Mouse (Mus musculus) thymus, adult 2 months (tissue): Measurements from ENCODE around the gene Ldlrad3. TPM values are rescaled to one million over a fixed set of nuclear protein-coding genes. Genes with fewer than 3 reads are reported as not detected.

ENCODE experiments used
- DNase-seq: peaks from one replicate; pipeline ENCODE4 v3.0.0; 2021
- H3K27ac ChIP-seq: fragments of 200-500 bp; 2 replicates; pipeline ENCODE4 v1.5.1; 2012; ENCODE audit warnings: low read length, control low read depth; ENCODE audit not compliant: control insufficient read depth, insufficient read depth
- H3K27me3 ChIP-seq: fragments of 200-500 bp; 2 replicates; pipeline ENCODE4 v1.6.1; 2012; ENCODE audit warnings: mild to moderate bottlenecking, low read length, moderate library complexity, mixed read lengths; ENCODE audit not compliant: control insufficient read depth, insufficient read depth
- H3K36me3 ChIP-seq: fragments of 200-500 bp; 2 replicates; pipeline ENCODE4 v1.6.1; 2012; ENCODE audit warnings: mild to moderate bottlenecking, low read length, moderate library complexity; ENCODE audit not compliant: control insufficient read depth, insufficient read depth
- H3K4me1 ChIP-seq: fragments of 200-500 bp; replicated peaks from 2 replicates; pipeline ENCODE4 v1.6.1; 2012; ENCODE audit warnings: low read length; ENCODE audit not compliant: control insufficient read depth, insufficient read depth
- H3K4me3 ChIP-seq: fragments of 200-500 bp; 2 replicates; pipeline ENCODE4 v1.5.1; 2012; ENCODE audit warnings: mild to moderate bottlenecking, low read length, control low read depth, moderate library complexity; ENCODE audit not compliant: control insufficient read depth, insufficient read depth
- CTCF ChIP-seq: fragments of 200-500 bp; IDR thresholded peaks from 2 replicates; pipeline ENCODE4 v1.5.1; 2012; ENCODE audit warnings: mild to moderate bottlenecking, control low read depth, low read length, moderate library complexity, borderline replicate concordance; ENCODE audit not compliant: control insufficient read depth, poor library complexity, insufficient read depth; ENCODE audit errors: extremely low read depth
- POLR2A ChIP-seq: fragments of 200-500 bp; IDR thresholded peaks from 2 replicates; pipeline ENCODE4 v1.6.1; 2012; ENCODE audit warnings: mild to moderate bottlenecking, low read length, control low read depth, moderate library complexity; ENCODE audit not compliant: control insufficient read depth, poor library complexity, insufficient read depth; ENCODE audit errors: extremely low read depth
- WGBS: fragments of 180-500 bp; shearing (Covaris S2); methylation state at CpG from one replicate; pipeline ENCODE4 v1.1.7; 2018; 5-methylcytosine and 5-hydroxymethylcytosine counted together
- polyA plus RNA-seq: library from polyadenylated mRNA; depleted of rRNA; stranded (reverse); fragments of >200 nt; gene quantifications from 2 replicates; pipeline ENCODE4 v1.2.3, GENCODE M21; 2012; rRNA removed

Ldlrad3 gene
- 12.9 and 15.4 TPM in 2 replicates for polyA plus RNA-seq

- H3K27me3 ChIP-seq = no peaks in the 10 kb centered on the region
- WGBS = under 1% methylated on average over 77 of the region's 77 CpGs
- H3K4me3 ChIP-seq = peak within 1 kb of the TSS; percentile 73
- 0 out of 2 replicates have a peak within 1 kb of the TSS, but pooled peaks have one; percentile 4 for H3K27ac ChIP-seq
- TF ChIP-seq CTCF (no peak), POLR2A (0 out of 2 replicates have a peak, but pooled peaks have one; percentile 33)
- H3K4me1 ChIP-seq = peaks cover 30% of the 10 kb centered on the region
- peak; percentile 85 for DNase-seq
- no peaks in the 10 kb centered on the region for H3K36me3 ChIP-seq
These were observed at the start of gene Ldlrad3 for GRCm38 (mm10) chr2:102185951-102186561. TSS of gene Ldlrad3 (minus strand) at chr2:102186385.

GRCm38 (mm10) chr2:102231470-102231869, 45.3 kb upstream of the Ldlrad3 start:
- no peak for DNase-seq
- H3K4me3 ChIP-seq = no peak overlapping the region

DNA sequence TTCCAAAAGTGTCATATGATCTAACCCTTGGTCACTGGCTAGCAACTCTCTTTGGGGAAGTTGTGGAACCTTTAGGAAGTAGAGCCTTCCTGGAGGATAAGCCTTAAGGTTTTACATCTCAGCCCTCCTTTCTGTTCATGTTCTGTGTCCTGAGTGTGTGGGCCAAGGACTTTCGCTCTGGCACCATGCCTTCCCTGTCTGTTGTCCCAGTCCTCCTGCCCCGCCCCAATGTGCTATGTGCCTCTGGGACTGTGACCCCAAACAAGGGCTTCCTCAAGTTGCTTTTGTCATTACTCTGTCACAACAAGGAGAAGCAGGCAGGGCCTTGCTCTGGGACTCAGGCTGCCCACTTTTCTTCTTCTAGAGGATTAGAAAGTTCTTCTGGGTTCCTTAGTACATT, 42.9 kb upstream of the Ldlrad3 start:
- Histone ChIP-seq H3K27me3 (no peaks in the 10 kb centered on the region), H3K36me3 (no peaks in the 10 kb centered on the region), H3K27ac (no peak overlapping the region), H3K4me3 (no peak overlapping the region), H3K4me1 (peaks cover 16% of the 10 kb centered on the region)
- 100% methylated on average over 2 of the region's 2 CpGs for WGBS
- DNase-seq = no peak
- TF ChIP-seq POLR2A = no peak
- no peak for TF ChIP-seq CTCF

More at GRCm38 (mm10) chr2:102231470-102231869, 45.3 kb upstream of the Ldlrad3 start:
- Histone ChIP-seq H3K4me1 (peaks cover 16% of the 10 kb centered on the region), H3K27ac (no peak overlapping the region), H3K36me3 (no peaks in the 10 kb centered on the region), H3K27me3 (no peaks in the 10 kb centered on the region)
- 92% methylated on average over 5 of the region's 5 CpGs for whole genome bisulfite sequencing
- TF ChIP-seq POLR2A = no peak
- no peak for TF ChIP-seq CTCF

DNA sequence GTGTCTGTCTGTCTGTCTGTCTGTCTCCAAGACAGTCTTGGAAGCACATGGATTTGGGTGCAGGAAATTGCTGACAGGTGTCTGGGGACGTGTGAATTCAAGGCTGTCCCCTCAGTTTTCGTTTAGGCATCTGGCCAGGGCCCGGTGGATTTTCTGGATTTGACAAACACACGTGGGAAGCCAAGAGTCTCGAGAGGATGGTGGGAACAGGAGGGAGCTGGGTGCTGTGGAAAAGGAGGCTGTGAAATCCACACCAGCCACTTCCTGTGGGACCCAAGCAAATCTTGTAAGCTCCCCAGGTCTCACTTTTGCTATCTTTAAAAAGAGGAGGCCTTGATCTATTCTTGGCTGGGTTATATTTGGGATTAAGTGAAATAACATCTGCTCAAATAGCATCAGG, 42.1 kb upstream of the Ldlrad3 start:
- WGBS = 85% methylated on average over 5 of the region's 5 CpGs
- TF ChIP-seq CTCF = no peak
- peaks cover 16% of the 10 kb centered on the region for H3K4me1 ChIP-seq

GRCm38 (mm10) chr2:102227839-102228238, 41.7 kb upstream of the Ldlrad3 start:
- Histone ChIP-seq H3K4me3 (no peak overlapping the region), H3K27me3 (no peaks in the 10 kb centered on the region), H3K4me1 (peaks cover 16% of the 10 kb centered on the region), H3K36me3 (no peaks in the 10 kb centered on the region), H3K27ac (no peak overlapping the region)
- DNase-seq = no peak
- 97% methylated on average over 8 of the region's 8 CpGs for WGBS
- TF ChIP-seq POLR2A = no peak
- no peak for TF ChIP-seq CTCF

More for the DNA sequence above, 42.1 kb upstream of the Ldlrad3 start:
- no peak for DNase-seq
- no peaks in the 10 kb centered on the region for H3K36me3 ChIP-seq
- no peak overlapping the region for H3K27ac ChIP-seq
- no peak overlapping the region for H3K4me3 ChIP-seq
- H3K27me3 ChIP-seq = no peaks in the 10 kb centered on the region

GRCm38 (mm10) chr2:102226274-102226673, 40.1 kb upstream of the Ldlrad3 start:
- Histone ChIP-seq H3K36me3 (no peaks in the 10 kb centered on the region), H3K27ac (no peak overlapping the region), H3K27me3 (no peaks in the 10 kb centered on the region), H3K4me1 (peaks cover 9% of the 10 kb centered on the region), H3K4me3 (no peak overlapping the region)
- TF ChIP-seq CTCF (no peak), POLR2A (no peak)
- DNase-seq = no peak
- WGBS = 87% methylated on average over 15 of the region's 15 CpGs
